Mouse (Mus musculus): Measurements from ENCODE around the gene Cyp2d22. TPM values are rescaled to one million over a fixed set of nuclear protein-coding genes. Genes with fewer than 3 reads are reported as not detected.

Gene Cyp2d22
- polyA plus RNA-seq, 1 experiment from 2014 or later = 16.4 TPM

DNA sequence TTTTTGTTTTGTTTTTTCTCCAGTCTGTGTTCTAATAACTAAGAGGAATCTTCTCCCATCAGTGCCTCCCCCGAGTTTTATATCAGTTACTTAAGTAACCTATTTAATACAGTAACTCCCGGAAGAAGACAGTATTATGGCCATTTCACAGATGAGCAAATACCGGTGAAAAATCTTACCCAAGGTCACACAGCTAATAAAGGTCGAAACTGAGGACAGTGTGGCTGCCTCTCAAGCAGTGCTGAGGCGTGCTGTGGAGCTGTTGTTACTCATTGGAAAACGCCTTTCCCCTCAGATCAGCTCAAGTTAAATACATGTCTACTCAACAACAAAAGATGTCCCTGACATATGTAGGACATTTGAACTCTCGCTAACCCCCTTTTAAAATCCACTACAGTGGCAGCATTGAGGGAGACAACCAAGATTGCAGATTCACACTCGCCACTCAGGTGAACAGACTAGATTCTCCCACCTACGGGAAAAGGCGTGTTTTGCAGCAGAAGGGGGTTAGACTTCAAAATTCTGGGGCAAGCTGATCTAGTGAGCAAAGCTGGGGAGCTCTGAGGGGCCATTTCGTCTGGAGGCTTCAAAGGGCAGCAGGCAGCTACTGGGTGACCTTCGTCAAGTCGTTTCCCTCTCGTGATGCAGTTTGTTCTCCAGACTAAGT lies 26.8 kb downstream of the Cyp2d22 start:
- H3K4me1 ChIP-seq (ENCODE audit: control insufficient read depth, insufficient read depth, low read length) = peaks cover 15% of the 10 kb centered on the region
- H3K4me3 ChIP-seq (replicated peaks; ENCODE audit: low read length) = peak overlapping the region; percentile 99
- peaks cover 22% of the 10 kb centered on the region for H3K36me3 ChIP-seq (ENCODE audit: control insufficient read depth, insufficient read depth, low read length)
- no peaks in the 10 kb centered on the region for H3K27me3 ChIP-seq (ENCODE audit: control insufficient read depth, insufficient read depth, low read length)
- WGBS = 20% methylated on average over 14 of the region's 14 CpGs
- peak overlapping the region; percentile 83 for H3K4me2 ChIP-seq (ENCODE audit: low read depth, low read length)
- no peak for ATAC-seq (ENCODE audit: insufficient read depth, low FRiP score)
- H3K27ac ChIP-seq (ENCODE audit: low read length) = peak overlapping the region; percentile 85
- H3K9me3 ChIP-seq (replicated peaks; ENCODE audit: control insufficient read depth, low read length) = no peaks in the 10 kb centered on the region
- H3K9ac ChIP-seq (ENCODE audit: low read length) = peak overlapping the region; percentile 97

- WGBS = 62% methylated on average over 3 of the region's 3 CpGs
- H3K4me1 ChIP-seq (ENCODE audit: control insufficient read depth, insufficient read depth, low read length) = peaks cover 30% of the 10 kb centered on the region
- peak overlapping the region; percentile 16 for H3K27ac ChIP-seq (ENCODE audit: low read length)
- H3K9me3 ChIP-seq (replicated peaks; ENCODE audit: control insufficient read depth, low read length) = no peaks in the 10 kb centered on the region
- H3K36me3 ChIP-seq (ENCODE audit: control insufficient read depth, insufficient read depth, low read length) = peaks cover 27% of the 10 kb centered on the region
- ATAC-seq (ENCODE audit: insufficient read depth, low FRiP score) = no peak
- no peak overlapping the region for H3K9ac ChIP-seq (ENCODE audit: low read length)
- no peaks in the 10 kb centered on the region for H3K27me3 ChIP-seq (ENCODE audit: control insufficient read depth, insufficient read depth, low read length)
- no peak overlapping the region for H3K4me3 ChIP-seq (replicated peaks; ENCODE audit: low read length)
- H3K4me2 ChIP-seq (ENCODE audit: low read depth, low read length) = 0 out of 2 replicates have a peak overlapping the region, but pooled peaks have one; percentile 17
Measured at GRCm38 (mm10) chr15:82351480-82351879, 28.6 kb downstream of the Cyp2d22 start.

GRCm38 (mm10) chr15:82350349-82350748 lies 29.7 kb downstream of the Cyp2d22 start:
- no peak overlapping the region for H3K27ac ChIP-seq (ENCODE audit: low read length)
- no peak overlapping the region for H3K4me3 ChIP-seq (replicated peaks; ENCODE audit: low read length)
- no peaks in the 10 kb centered on the region for H3K9me3 ChIP-seq (replicated peaks; ENCODE audit: control insufficient read depth, low read length)
- H3K36me3 ChIP-seq (ENCODE audit: control insufficient read depth, insufficient read depth, low read length) = peaks cover 27% of the 10 kb centered on the region
- no peaks in the 10 kb centered on the region for H3K27me3 ChIP-seq (ENCODE audit: control insufficient read depth, insufficient read depth, low read length)
- peaks cover 30% of the 10 kb centered on the region for H3K4me1 ChIP-seq (ENCODE audit: control insufficient read depth, insufficient read depth, low read length)
- H3K4me2 ChIP-seq (ENCODE audit: low read depth, low read length) = no peak overlapping the region
- H3K9ac ChIP-seq (ENCODE audit: low read length) = no peak overlapping the region
- no peak for ATAC-seq (ENCODE audit: insufficient read depth, low FRiP score)
- 69% methylated on average over 4 of the region's 4 CpGs for WGBS

DNA sequence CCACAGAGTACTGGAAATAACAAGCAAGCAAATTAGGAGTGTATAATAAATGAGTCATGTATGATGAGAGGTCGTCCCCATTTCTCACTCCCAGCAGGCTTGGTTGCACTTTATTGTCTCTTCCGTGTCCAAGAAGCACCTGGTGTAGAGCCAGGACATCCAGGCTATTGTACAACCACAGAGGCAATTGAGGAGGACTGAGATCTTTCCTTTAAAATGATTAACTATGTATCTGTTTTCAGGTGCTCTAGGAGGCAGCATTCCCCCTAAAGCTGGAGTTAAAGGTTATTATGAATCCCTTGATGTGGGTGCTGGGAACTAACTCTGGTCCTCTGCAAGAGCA lies 31.1 kb downstream of the Cyp2d22 start:
- H3K4me3 ChIP-seq (replicated peaks; ENCODE audit: low read length) = no peak overlapping the region
- 80% methylated on average over 2 of the region's 2 CpGs for WGBS
- no peaks in the 10 kb centered on the region for H3K27me3 ChIP-seq (ENCODE audit: control insufficient read depth, insufficient read depth, low read length)
- no peak overlapping the region for H3K9ac ChIP-seq (ENCODE audit: low read length)
- ATAC-seq (ENCODE audit: insufficient read depth, low FRiP score) = no peak
- no peaks in the 10 kb centered on the region for H3K9me3 ChIP-seq (replicated peaks; ENCODE audit: control insufficient read depth, low read length)
- no peak overlapping the region for H3K4me2 ChIP-seq (ENCODE audit: low read depth, low read length)
- peaks cover 27% of the 10 kb centered on the region for H3K36me3 ChIP-seq (ENCODE audit: control insufficient read depth, insufficient read depth, low read length)
- H3K4me1 ChIP-seq (ENCODE audit: control insufficient read depth, insufficient read depth, low read length) = peaks cover 30% of the 10 kb centered on the region
- H3K27ac ChIP-seq (ENCODE audit: low read length) = no peak overlapping the region

- WGBS = 75% methylated on average over 8 of the region's 8 CpGs
- Histone ChIP-seq H3K27me3 (ENCODE audit: control insufficient read depth, insufficient read depth, low read length) (no peaks in the 10 kb centered on the region), H3K4me2 (ENCODE audit: low read depth, low read length) (no peak overlapping the region), H3K27ac (ENCODE audit: low read length) (no peak overlapping the region), H3K4me1 (ENCODE audit: control insufficient read depth, insufficient read depth, low read length) (peaks cover 34% of the 10 kb centered on the region), H3K9ac (ENCODE audit: low read length) (no peak overlapping the region), H3K9me3 (replicated peaks; ENCODE audit: control insufficient read depth, low read length) (no peaks in the 10 kb centered on the region), H3K36me3 (ENCODE audit: control insufficient read depth, insufficient read depth, low read length) (peaks cover 27% of the 10 kb centered on the region), H3K4me3 (replicated peaks; ENCODE audit: low read length) (no peak overlapping the region)
- ATAC-seq (ENCODE audit: insufficient read depth, low FRiP score) = no peak
Measured at GRCm38 (mm10) chr15:82348258-82348998, 31.6 kb downstream of the Cyp2d22 start.

GRCm38 (mm10) chr15:82347852-82348251 lies 32.2 kb downstream of the Cyp2d22 start:
- no peak for ATAC-seq (ENCODE audit: insufficient read depth, low FRiP score)
- H3K9me3 ChIP-seq (replicated peaks; ENCODE audit: control insufficient read depth, low read length) = no peaks in the 10 kb centered on the region
- H3K27me3 ChIP-seq (ENCODE audit: control insufficient read depth, insufficient read depth, low read length) = no peaks in the 10 kb centered on the region
- peaks cover 27% of the 10 kb centered on the region for H3K36me3 ChIP-seq (ENCODE audit: control insufficient read depth, insufficient read depth, low read length)
- H3K4me1 ChIP-seq (ENCODE audit: control insufficient read depth, insufficient read depth, low read length) = peaks cover 29% of the 10 kb centered on the region
- no peak overlapping the region for H3K27ac ChIP-seq (ENCODE audit: low read length)
- H3K4me3 ChIP-seq (replicated peaks; ENCODE audit: low read length) = no peak overlapping the region
- 91% methylated on average over 12 of the region's 12 CpGs for whole genome bisulfite sequencing
- H3K9ac ChIP-seq (ENCODE audit: low read length) = no peak overlapping the region
- H3K4me2 ChIP-seq (ENCODE audit: low read depth, low read length) = no peak overlapping the region

DNA sequence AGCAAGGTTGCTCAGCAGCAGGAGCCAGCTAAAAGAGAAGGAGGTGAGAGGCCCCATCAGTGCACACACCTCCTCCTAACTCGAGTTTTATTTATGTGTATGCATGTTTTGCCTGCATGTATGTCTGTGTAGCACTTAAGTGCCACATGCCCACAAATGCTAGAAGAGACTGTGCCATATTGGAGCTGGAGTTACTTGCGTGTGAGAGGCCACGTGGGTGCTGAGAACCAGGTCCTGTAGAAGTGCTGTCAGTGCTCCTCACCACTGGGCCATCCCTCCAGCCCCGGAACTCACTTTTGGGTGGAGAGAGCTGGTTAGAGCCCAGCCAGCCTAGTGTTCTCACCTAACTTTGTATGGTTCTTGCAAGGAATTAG lies 32.8 kb downstream of the Cyp2d22 start:
- peaks cover 28% of the 10 kb centered on the region for H3K4me1 ChIP-seq (ENCODE audit: control insufficient read depth, insufficient read depth, low read length)
- H3K27me3 ChIP-seq (ENCODE audit: control insufficient read depth, insufficient read depth, low read length) = no peaks in the 10 kb centered on the region
- H3K4me2 ChIP-seq (ENCODE audit: low read depth, low read length) = peak overlapping the region; percentile 89
- ATAC-seq (ENCODE audit: insufficient read depth, low FRiP score) = no peak
- WGBS = 73% methylated on average over 4 of the region's 4 CpGs
- H3K9me3 ChIP-seq (replicated peaks; ENCODE audit: control insufficient read depth, low read length) = no peaks in the 10 kb centered on the region
- H3K4me3 ChIP-seq (replicated peaks; ENCODE audit: low read length) = peak overlapping the region; percentile 79
- H3K27ac ChIP-seq (ENCODE audit: low read length) = peak overlapping the region; percentile 78
- peaks cover 27% of the 10 kb centered on the region for H3K36me3 ChIP-seq (ENCODE audit: control insufficient read depth, insufficient read depth, low read length)
- peak overlapping the region; percentile 73 for H3K9ac ChIP-seq (ENCODE audit: low read length)

GRCm38 (mm10) chr15:82346580-82347302 lies 33.3 kb downstream of the Cyp2d22 start:
- no peak for ATAC-seq (ENCODE audit: insufficient read depth, low FRiP score)
- H3K36me3 ChIP-seq (ENCODE audit: control insufficient read depth, insufficient read depth, low read length) = peaks cover 27% of the 10 kb centered on the region
- H3K4me3 ChIP-seq (replicated peaks; ENCODE audit: low read length) = peak overlapping the region; percentile 79
- H3K4me1 ChIP-seq (ENCODE audit: control insufficient read depth, insufficient read depth, low read length) = peaks cover 29% of the 10 kb centered on the region
- peak overlapping the region; percentile 89 for H3K4me2 ChIP-seq (ENCODE audit: low read depth, low read length)
- WGBS = 38% methylated on average over 14 of the region's 14 CpGs
- H3K27me3 ChIP-seq (ENCODE audit: control insufficient read depth, insufficient read depth, low read length) = no peaks in the 10 kb centered on the region
- H3K27ac ChIP-seq (ENCODE audit: low read length) = peak overlapping the region; percentile 78
- H3K9ac ChIP-seq (ENCODE audit: low read length) = peak overlapping the region; percentile 73
- H3K9me3 ChIP-seq (replicated peaks; ENCODE audit: control insufficient read depth, low read length) = no peaks in the 10 kb centered on the region
